Mouse (Mus musculus): ENCODE measurements around the gene Grik2. TPM values are rescaled to one million over a fixed set of nuclear protein-coding genes. Genes with fewer than 3 reads are reported as not detected.

Grik2 gene
- 0.24 and 0.36 TPM in 2 replicates for polyA plus RNA-seq (2012; rRNA removed; ENCODE audit: low replicate concordance)

GRCm38 (mm10) chr10:49788381-49788906 is at the start of gene Grik2:
Gene Grik2 (minus strand): TSS chr10:49788766.

